Mouse (Mus musculus) C3H10T1/2 (cell line): ENCODE measurements around the gene Aip. TPM values are rescaled to one million over a fixed set of nuclear protein-coding genes. Genes with fewer than 3 reads are reported as not detected.

Experiments used
- polyA plus RNA-seq, 2 experiments: library from polyadenylated mRNA; unstranded; fragments of >200 nt; fragmentation: generic; extraction: Trizol; gene quantifications; one replicate each; pipeline ENCODE4 v1.2.1; 2012; ENCODE audit warnings: missing spikeins in 2 of 2

The Aip gene
- polyA plus RNA-seq: 100 to 1,000 TPM; 201 to 241 TPM

GRCm38 (mm10) chr19:4125741-4126696 lies at the start of gene Aip:
Gene Aip (minus strand): TSS chr19:4125858.

GRCm38 (mm10) chr19:4162646-4163542 lies 37.2 kb upstream of the Aip start, which contains the start of gene Rps6kb2:
Gene Rps6kb2 (minus strand): TSS chr19:4163354.

GRCm38 (mm10) chr19:4153232-4153654 lies 27.6 kb upstream of the Aip start, which contains the start of gene Ptprcap:
Gene Ptprcap (plus strand): TSS chr19:4153604.

GRCm38 (mm10) chr19:4148491-4148806 lies 22.8 kb upstream of the Aip start, which contains the start of gene Coro1b:
Gene Coro1b (plus strand): TSS chr19:4148619.

GRCm38 (mm10) chr19:4143759-4144268 lies 18.2 kb upstream of the Aip start, which contains the start of gene Cabp4:
Gene Cabp4 (minus strand): TSS chr19:4144033.

GRCm38 (mm10) chr19:4139446-4139845 lies 13.8 kb upstream of the Aip start, which contains the start of gene Gpr152:
Gene Gpr152 (plus strand): TSS chr19:4139787.

GRCm38 (mm10) chr19:4099837-4100717 lies 25.6 kb downstream of the Aip start, which contains the start of gene Pitpnm1:
Gene Pitpnm1 (plus strand): TSS chr19:4099998.

GRCm38 (mm10) chr19:4096642-4097440 lies 28.8 kb downstream of the Aip start, which contains the start of gene Cdk2ap2:
Gene Cdk2ap2 (plus strand): TSS chr19:4097182.

GRCm38 (mm10) chr19:4081394-4081793 lies 44.3 kb downstream of the Aip start, which contains the start of gene Cabp2:
Gene Cabp2 (plus strand): TSS chr19:4081578.

Other genes with a start within 250 kb of the Aip start
- 10 to 100 TPM; 46.1 to 53.3 TPM for gene Tcirg1, start 218.7 kb downstream of the Aip start, polyA plus RNA-seq
- gene Ndufs8, start 213.1 kb downstream of the Aip start, polyA plus RNA-seq: 100 to 1,000 TPM; 269 to 451 TPM
- 1 to 10 TPM; 2.7 to 8.3 TPM for gene Aldh3b1, start 196.1 kb downstream of the Aip start, polyA plus RNA-seq
- gene Unc93b1, start 190.7 kb downstream of the Aip start, polyA plus RNA-seq: under 1 TPM; 0.01 to 0.08 TPM
- under 1 TPM in 1 of 2 experiments, not detected in 1; 0.01 TPM for gene Aldh3b3, start 167.2 kb downstream of the Aip start, polyA plus RNA-seq
- not detected for gene Aldh3b2, start 153.5 kb downstream of the Aip start, polyA plus RNA-seq
- gene Acy3, start 139.3 kb downstream of the Aip start, polyA plus RNA-seq: 10 to 100 TPM in 1 of 2 experiments, 1 to 10 TPM in 1; 7.4 to 28.3 TPM
- under 1 TPM in 1 of 2 experiments, not detected in 1; 0.05 TPM for gene Tbx10, start 133.1 kb downstream of the Aip start, polyA plus RNA-seq
- gene Nudt8, start 125.3 kb downstream of the Aip start, polyA plus RNA-seq: 10 to 100 TPM; 41.3 to 59.9 TPM
- 1 to 10 TPM in 1 of 2 experiments, under 1 TPM in 1; 0.19 to 1.4 TPM for gene Gm49405, start 125.2 kb downstream of the Aip start, polyA plus RNA-seq
- gene Doc2g, start 122.5 kb downstream of the Aip start, polyA plus RNA-seq: 1 to 10 TPM in 1 of 2 experiments, under 1 TPM in 1; 0.41 to 4.0 TPM
- gene Ndufv1, start 113.1 kb downstream of the Aip start, polyA plus RNA-seq: 100 to 1,000 TPM; 253 to 401 TPM
- gene Gstp1, start 87.9 kb downstream of the Aip start, polyA plus RNA-seq: 1,000 to 10,000 TPM in 1 of 2 experiments, 100 to 1,000 TPM in 1; 849 to 1,247 TPM
- 10 to 100 TPM in 1 of 2 experiments, 1 to 10 TPM in 1; 1.8 to 13.9 TPM for gene Gstp2, start 79.8 kb downstream of the Aip start, polyA plus RNA-seq
- under 1 TPM; 0.15 to 0.18 TPM for gene Gstp3, start 66.3 kb downstream of the Aip start, polyA plus RNA-seq
- gene Cabp2, start 44.3 kb downstream of the Aip start, polyA plus RNA-seq: not detected
- 100 to 1,000 TPM in 1 of 2 experiments, 10 to 100 TPM in 1; 86.0 to 148 TPM for gene Cdk2ap2, start 28.7 kb downstream of the Aip start, polyA plus RNA-seq
- gene Pitpnm1, start 25.9 kb downstream of the Aip start, polyA plus RNA-seq: 10 to 100 TPM; 48.2 to 61.6 TPM
- gene Gpr152, start 13.9 kb upstream of the Aip start, polyA plus RNA-seq: under 1 TPM in 1 of 2 experiments, not detected in 1; 0.09 TPM
- under 1 TPM; 0.14 to 0.38 TPM for gene Cabp4, start 18.2 kb upstream of the Aip start, polyA plus RNA-seq
- 100 to 1,000 TPM; 256 to 440 TPM for gene Coro1b, start 22.8 kb upstream of the Aip start, polyA plus RNA-seq
- gene Ptprcap, start 27.7 kb upstream of the Aip start, polyA plus RNA-seq: 1 to 10 TPM; 6.5 to 9.5 TPM
- gene Rps6kb2, start 37.5 kb upstream of the Aip start, polyA plus RNA-seq: 10 to 100 TPM; 28.6 to 29.9 TPM
- gene Carns1, start 49.6 kb upstream of the Aip start, polyA plus RNA-seq: 10 to 100 TPM in 1 of 2 experiments, 1 to 10 TPM in 1; 1.8 to 16.2 TPM
- gene Tbc1d10c, start 65.4 kb upstream of the Aip start, polyA plus RNA-seq: 1 to 10 TPM in 1 of 2 experiments, under 1 TPM in 1; 0.63 to 1.7 TPM
- 1,000 to 10,000 TPM in 1 of 2 experiments, 100 to 1,000 TPM in 1; 727 to 1,261 TPM for gene Ppp1ca, start 66.2 kb upstream of the Aip start, polyA plus RNA-seq
- gene Rad9a, start 75.8 kb upstream of the Aip start, polyA plus RNA-seq: 10 to 100 TPM; 25.1 to 36.1 TPM
- gene Clcf1, start 88.4 kb upstream of the Aip start, polyA plus RNA-seq: 10 to 100 TPM in 1 of 2 experiments, 1 to 10 TPM in 1; 7.5 to 24.4 TPM
- 1 to 10 TPM in 1 of 2 experiments, not detected in 1; 3.9 TPM for gene AC109138.7, start 88.5 kb upstream of the Aip start, polyA plus RNA-seq
- gene Pold4, start 106.0 kb upstream of the Aip start, polyA plus RNA-seq: 100 to 1,000 TPM; 131 to 165 TPM
- gene Ssh3, start 143.3 kb upstream of the Aip start, polyA plus RNA-seq: 10 to 100 TPM in 1 of 2 experiments, 1 to 10 TPM in 1; 7.4 to 30.3 TPM
- 1 to 10 TPM in 1 of 2 experiments, under 1 TPM in 1; 0.77 to 4.5 TPM for gene Ankrd13d, start 157.3 kb upstream of the Aip start, polyA plus RNA-seq
- 10 to 100 TPM; 37.7 to 44.4 TPM for gene Grk2, start 180.4 kb upstream of the Aip start, polyA plus RNA-seq